Mouse (Mus musculus): ENCODE measurements around the gene Rap1gap2.

Gene Rap1gap2

DNA sequence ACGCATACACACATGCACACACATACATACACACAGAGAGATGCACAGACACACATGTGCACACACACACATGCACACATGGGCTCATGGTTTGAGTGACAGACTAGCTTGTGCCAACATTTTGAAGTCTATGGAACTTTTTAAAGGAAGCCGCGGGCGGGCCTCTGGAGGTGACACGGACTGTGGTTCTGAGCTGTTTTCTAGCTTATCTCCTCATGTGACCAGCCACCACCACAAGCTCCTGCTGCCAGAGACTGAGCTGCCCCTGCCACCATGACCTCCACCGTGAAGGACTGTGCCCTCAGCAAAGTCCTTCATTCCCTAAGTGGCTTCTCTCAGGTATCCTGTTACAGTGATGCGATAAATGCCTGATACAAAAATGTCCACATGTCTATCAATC lies 76.3 kb downstream of the Rap1gap2 start:
- no peak for DNase-seq

DNA sequence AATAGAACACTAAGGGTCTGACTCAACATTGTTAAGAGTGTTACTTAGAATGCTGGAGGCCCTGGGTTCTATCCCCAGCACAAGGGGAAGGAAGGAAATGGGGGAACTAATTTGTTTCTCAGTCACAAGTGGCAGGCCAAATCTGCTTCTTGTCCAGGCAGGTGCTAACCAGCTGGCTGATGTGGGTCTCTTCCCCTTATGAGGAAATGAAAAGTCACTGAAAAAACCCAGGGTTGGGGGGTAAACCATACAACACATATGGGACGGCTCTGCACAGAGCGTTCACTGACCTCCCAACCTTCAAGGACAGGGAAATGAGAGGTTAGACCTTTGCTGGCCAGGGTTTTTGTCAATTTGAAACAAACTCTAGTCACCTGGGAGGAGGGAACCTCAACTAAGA lies 77.7 kb downstream of the Rap1gap2 start:
- DNase-seq = no peak

DNA sequence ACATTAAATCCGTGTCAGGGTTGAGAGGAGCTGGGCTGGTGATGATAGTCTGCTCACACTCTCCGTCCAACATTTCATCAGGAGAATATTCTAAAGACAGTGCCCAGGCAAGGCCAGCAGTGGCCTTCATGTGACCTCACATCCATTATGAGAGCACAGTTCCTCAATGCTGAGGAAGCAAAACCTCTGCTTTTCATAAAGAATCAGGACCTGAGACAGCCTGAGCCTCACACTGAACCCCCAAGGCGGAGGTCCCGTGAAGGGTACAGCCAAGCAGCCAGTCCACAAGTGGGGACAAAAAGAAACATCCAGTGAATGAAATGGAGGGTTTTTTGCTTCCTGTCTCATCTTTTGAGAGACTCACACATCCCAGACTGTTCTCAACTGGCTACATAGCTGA lies 78.3 kb downstream of the Rap1gap2 start:
- no peak for DNase-seq

DNA sequence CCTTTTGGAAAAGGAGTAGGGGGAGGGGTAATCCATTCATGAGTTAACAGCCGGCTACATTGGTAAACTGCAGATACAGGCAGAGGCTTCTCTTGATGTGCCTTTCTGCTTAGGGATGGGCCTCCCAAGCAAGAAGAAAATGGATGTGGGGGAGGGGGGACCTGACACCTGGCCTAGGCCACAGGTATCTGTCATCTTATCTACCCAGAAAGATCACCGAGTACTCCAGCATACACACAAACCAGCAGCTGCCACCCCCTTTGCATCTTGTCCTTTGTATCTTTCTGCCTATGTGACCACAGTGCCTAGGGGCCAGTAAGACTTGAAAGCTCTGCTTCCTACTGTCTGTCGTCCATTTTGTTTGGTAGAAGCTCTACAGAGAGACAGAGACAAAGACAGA lies 79.0 kb downstream of the Rap1gap2 start:
- no peak for DNase-seq

DNA sequence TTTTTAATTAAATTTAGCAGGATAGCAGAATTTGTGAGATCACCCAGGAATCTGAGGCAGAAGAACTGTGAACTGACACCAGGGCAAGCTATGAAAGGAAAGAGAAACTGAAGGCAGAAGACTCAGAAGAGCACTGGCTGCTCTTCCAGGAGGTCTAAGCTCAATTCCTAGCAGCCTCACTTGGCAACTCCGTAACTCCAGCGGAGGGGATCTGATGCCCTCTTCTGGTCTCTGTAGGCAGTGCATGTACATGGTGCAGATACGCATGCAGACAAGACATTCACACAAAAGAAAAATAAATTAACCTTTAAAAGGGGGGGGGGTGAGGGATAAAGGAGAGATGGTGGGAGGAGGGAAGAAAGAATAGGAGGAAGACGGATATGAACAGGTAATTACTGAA lies 80.9 kb downstream of the Rap1gap2 start:
- DNase-seq = no peak

DNA sequence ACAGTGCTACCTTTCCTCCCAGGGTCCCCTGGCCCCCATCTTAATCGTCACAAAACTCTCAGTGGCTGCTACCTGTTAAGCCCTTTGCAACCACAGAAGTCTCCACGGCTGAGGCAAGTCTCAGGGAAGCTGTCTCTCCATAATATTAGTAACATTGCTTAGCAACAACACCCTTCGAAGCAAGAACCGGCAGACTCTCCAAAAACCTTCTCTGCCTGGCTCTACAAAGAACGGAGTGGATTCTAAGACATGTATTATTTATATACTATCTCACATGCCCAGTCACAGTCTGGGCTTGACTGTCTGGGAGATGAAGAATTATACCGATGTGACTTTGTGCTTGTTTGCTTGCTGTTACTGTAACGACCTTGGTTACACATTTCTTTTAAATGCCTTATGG lies 83.2 kb downstream of the Rap1gap2 start:
- DNase-seq = no peak

DNA sequence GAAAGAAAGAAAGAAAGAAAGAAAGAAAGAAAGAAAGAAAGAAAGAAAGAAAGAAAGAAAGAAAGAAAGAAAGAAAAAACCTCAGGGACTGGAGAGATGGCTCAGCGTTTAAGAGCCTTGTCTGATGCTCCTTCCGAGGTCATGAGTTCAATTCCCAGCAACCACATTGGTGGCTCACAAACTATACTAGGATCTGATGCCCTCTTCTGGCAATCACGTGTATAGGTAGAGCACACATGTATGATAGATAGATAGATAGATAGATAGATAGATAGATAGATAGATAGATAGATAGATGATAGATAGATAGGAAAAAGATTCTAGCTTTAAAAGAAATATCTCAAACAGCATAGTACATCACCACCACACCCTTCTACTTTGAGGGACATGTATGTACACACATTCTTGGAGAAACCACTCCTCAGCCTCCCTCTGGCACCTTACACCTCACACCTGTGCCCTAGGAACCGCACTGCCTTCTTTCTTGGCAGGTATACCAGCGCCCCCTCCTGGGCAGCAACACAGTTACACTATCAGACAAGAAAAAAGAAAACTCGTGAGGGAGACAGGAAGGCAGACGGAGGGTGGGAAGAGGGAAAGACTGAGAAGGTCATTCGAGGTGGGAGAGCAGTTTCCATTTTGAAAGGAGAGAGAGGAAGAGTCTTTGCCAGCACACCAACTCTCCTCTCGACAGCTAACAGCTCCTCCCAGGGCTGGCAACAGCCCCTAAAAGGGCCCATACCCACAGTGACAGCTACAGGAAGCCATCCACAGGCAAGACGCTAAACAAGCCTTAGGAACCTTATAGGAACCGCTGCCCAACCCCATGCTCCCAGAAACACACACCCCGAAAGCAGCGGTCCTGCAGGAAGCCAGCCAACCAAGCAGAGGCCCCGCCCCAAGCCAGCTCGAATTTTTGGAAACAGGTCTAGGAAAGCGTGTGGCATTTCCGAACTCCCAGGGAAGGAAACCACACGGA lies 84.2 kb downstream of the Rap1gap2 start:
- no peak for DNase-seq

DNA sequence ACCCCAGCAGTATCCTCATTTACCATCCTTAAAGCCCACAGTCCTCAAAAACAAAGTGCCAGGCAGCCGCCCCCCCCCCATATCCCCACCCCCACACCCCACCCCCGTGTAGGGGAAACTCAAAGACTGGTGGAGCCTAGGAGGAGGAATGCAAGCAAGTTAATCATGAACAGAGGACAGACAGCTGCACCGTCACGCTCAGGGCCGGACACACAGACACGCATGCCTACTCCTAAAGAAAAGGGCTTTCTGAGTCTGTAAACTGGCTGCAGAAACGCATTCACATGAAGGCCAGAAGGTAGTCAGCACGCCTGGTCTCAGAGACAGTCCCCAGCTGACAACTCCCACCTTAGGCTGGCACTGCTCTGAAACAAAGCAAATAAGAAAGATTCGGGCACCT lies 85.1 kb downstream of the Rap1gap2 start:
- DNase-seq = no peak

DNA sequence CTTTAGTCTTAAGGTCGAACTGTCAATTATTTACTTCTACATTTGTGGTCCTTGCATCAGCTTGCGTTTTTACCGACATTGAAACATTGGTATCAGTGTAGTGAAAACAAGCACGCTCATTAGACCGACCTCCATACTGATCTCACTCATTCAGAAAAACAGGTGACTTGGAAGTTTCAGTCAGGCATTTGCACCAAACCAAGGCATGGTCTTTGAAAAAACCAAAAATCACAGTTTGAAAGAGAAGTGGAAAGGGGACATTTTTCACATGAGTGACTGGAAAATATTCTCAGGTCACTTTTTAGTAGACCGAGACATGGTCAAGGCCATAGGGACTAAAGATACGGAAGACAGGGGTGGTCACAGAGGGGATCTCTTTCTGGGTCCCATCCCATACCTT lies 85.5 kb downstream of the Rap1gap2 start:
- no peak for DNase-seq

DNA sequence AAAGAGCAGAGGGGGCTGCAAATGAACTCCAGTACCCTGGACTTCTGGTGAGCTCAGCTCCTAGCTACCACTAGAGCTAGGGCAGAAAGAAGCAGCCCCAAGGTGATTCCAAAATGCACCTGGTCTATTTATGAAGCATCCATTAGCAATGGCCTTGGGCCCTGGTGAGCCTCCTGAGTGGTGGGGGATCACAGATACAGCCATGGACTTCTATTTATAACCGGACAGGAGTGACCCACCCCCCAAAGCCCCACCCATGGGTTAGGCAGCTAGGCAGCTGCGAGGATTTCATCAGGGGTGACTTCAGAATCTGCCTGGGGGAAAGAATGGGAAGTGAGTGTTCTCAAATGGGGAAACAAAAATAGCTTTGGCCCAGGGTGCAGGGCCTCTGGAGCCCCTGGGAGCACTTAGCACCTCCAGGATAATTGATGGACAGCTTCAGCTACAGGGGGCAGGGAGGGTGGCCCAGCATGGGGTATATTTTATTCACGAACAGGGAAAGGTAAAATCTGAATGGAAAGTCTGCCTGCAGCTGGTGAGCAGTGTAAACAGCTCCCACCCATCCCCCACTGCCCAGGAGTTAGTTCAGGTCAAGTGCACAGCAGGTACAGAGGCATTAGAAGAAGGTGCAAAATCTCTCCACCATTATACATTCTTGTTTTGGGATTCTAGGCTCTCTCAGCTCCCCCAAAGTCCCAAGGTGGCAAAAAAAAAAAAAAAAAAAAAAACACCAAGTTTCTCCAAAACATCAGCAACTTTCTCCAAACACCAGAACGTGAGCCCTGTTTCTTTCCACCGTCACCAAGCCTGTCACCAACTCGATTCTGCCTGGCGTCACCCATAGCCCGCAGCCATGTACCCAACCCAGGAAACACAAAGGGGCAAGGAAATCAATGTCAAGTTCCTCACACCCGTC lies 86.4 kb downstream of the Rap1gap2 start:
- DNase-seq = no peak

DNA sequence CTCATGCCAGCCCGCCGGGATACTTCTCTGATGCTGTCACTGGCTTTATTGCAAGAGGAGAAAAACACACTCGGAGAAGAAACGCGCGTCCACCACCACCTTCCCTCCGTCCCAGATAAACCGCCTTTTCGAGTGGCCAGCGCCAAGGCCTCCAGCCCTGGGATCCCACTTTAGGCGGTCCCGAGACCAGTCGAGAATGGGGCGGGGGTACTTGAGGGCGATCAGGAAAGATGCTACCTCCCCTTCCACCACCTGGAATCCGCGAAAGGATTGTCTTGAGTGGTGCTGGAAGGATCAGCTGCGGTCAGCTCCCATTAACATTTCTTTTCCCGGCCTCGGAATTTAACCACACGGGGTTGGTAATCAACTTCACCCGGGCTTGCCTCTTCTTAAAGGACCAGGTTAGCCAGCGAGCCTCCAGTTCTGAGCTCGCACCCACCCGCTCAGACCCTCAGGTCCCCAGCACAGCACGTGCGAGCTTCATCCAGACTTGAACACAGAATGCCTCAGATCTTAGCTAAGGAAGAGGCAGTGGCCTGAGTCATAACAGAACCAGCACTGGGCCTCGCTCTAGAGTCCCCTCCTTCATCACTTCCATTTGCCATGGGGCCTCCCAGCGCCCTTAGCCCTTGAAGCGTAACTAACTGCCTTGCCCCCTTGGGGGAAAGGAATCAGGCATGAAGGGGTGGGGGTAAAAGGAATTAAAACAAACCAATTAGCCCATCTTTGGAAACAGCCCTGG lies 87.3 kb downstream of the Rap1gap2 start:
- DNase-seq = no peak

DNA sequence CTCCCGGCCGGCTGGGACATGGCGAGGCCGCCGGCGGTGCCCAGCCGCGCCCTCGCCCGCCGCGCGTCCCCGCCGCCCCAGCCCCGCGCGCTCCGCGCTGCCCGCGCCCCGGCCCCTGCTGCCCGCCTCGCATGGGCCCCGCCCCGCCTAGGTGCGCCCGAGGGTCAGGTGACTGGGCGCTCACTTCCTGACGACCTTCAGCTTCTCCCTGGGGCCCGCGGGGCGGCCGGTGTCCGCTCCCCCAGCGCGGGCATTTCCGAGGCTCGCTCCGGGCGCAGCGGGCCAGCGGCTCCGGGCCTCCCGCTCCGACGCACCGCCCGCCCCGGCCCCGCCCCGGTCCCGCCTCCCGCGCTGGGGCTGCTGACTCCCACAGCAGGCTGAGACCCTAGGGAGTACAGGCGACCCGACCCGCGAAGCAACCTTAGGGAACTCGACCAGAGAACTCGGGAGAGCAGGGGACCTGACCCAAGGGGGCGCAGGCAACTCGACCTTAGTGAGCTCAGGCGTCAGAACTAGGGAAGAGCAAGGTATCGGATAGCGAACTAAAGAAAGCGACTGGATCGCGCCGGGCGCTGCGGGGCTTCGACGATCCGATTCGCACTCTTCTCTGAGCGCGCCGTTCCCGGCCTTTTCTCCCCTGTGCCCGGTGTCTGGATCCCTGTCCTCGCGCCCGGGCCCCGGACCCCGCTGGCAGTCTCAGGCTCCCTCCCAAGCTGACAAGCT lies 88.1 kb downstream of the Rap1gap2 start:
- DNase-seq = peak; percentile 22

DNA sequence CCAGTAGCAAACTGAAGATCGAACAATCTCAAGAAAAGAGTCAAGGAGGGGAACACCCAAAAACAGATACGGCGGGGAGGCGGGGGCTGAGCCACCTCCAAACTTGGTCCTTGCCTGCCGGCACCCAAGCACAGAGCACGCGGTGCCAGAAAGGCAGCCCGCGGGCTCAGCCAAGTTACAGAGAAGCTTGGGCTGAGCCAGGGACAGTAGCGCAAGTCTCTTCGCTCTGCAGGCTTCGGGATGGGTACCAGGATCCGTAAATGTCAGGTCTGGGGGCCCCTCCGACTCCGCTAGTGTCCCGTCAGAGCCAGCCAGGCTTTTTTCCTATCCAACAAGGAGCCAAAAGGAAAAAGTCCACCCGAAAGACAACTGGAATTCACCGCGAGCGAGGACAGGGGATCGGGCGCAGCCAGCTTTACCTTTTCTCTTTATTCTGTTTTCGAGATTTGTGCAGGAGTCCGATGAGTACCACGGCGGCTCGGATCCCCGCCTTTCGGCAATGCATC lies 88.7 kb downstream of the Rap1gap2 start:
- DNase-seq = no peak

DNA sequence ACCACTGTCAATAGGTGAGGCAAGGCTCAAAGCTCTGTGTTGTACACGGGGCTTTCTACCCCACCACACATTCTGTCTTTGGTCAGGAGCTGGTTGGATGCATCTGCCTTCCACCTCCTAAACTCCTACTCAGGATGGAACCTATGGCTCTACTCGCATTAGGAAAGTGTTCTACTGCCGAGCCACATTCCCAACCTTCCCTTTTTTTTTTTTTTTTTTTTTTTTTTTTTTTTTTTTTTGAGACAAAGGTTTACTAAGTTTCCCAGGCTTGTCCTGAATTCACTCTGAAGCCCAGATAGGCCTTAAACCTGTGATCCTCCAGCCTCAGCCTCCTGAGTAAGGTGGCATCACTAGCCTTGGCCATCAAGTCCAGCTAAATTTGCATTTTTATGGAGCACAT lies 90.5 kb downstream of the Rap1gap2 start:
- DNase-seq = no peak

DNA sequence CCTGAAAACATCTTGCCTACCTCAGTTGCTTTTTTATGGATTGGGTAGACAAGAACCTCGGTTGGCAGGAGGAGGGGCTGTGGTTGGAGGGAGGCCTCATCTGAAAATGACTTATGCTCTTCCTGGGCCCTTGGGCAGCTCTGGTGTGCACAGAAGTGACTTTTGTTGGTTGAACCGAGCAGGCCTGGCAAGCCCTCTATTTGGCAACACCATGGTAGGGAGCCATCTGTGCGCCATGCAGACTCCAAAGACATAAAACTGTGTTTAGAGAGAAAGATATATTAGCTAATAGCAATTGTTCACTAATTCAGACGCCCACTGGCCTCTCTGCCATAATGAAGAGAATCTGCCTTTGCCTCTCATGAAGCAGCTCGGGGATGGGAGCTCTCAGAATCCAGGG lies 94.6 kb downstream of the Rap1gap2 start:
- peak; percentile 84 for DNase-seq

DNA sequence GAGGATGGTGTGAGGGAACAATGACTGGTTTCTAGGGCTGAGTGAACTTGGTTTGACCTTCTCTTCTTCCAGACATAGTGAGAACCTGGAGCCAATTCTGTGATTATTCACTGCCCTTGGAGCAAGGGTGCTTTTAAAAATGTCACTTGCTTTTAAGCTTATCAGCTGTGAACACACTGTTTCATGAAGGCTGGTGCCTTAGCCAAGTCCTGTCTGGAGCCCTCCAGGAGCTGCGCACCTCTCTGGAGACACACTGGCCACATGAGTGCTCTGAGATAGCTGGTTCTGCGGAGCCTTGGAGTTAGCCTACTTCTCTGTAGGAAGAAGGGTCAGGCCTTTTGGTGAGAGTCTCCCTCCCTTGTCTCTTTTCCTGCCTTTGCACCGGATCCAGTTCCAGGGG lies 95.7 kb downstream of the Rap1gap2 start:
- DNase-seq = no peak

DNA sequence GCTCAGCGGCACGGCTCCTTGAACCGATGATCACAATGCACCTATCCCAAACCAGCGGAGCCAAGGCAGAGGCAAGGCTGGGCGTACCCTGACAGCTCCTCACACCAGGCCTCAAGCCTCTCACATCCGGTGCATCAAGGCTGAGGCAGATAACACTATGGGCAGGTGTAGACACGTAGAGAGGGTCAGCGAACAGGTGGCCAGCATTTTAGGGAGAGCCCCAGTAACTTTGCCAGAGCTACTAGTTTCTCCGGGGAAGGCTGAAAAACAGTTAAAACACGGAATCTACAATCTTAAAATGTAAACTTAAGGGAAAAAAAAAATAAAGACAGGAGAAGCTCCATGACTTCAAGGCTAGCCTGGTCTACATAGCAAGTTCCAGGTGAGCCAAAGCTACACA lies 98.1 kb downstream of the Rap1gap2 start:
- DNase-seq = no peak

DNA sequence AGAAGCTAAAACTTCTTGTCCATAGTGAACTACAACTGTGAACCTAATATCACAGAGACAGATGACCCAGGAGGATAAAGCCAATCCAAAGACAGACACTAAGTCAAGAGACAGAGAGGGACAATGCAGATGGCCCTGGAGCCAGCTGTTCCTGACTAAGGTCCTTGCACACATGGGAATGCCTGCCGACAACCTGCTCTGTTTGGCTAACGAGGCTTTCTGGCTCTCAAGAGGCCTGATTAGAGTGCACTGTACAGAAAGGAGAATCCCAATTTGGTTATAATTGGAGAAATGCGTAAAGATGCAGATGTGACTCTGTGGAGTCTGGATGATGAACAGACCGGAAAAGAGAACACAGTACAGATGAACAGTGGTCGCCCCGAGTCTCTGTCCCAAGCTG lies 104.4 kb downstream of the Rap1gap2 start:
- no peak for DNase-seq

DNA sequence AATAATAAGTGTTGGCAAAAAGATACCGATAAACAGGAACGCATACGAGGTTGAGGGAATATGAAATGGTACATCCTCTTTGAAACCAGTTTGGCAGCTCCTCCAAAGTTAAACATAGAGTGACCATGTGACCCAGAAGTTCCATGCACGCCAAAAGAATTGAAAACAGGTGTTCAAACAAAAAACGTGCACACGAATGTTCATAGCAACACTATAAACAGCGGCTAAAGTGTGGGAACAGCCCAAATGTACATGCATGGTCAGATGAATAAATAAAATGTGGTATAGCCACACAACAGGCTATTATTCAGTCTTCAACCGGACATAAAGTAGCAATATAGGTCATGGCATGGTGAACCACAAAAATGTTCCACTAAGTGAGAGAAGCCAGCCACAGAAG lies 108.2 kb downstream of the Rap1gap2 start:
- DNase-seq = no peak

DNA sequence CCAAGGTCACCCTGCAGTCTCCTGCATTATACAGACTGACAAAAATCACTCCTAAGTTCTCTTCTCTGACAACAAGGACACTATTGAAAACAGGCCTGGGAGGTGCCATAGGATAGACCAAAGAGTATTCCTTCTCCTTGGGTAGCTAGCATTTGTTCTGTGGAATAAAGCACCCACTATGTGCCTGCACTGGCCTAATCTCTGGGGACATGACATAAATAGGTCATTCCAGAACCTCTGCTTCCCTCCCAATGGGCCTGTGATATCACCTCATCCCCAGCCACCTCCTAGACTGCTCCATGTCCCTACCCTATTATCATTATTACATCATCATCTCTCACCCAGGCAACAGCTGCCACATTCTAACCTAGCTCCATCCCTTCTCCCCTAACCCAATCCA lies 108.7 kb downstream of the Rap1gap2 start:
- no peak for DNase-seq

DNA sequence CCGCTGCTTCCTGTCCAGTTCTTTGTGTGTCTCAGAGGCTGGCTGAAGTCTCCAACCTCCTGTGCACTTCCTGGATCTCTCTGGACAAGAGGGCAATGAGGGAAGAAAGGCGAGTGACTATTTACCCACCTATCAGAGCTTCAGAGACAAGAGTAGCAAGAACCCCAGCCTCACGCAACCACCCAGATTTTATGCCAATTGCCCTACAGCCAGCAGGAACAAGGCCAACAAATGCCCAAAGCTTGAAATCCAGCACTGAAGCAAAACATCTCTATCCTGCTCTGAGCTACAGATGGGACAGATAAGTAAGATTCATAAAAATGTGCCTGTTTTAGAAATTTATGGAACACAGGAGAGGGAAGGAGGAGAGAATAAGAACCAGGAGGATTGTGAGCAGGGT lies 109.7 kb downstream of the Rap1gap2 start:
- no peak for DNase-seq

DNA sequence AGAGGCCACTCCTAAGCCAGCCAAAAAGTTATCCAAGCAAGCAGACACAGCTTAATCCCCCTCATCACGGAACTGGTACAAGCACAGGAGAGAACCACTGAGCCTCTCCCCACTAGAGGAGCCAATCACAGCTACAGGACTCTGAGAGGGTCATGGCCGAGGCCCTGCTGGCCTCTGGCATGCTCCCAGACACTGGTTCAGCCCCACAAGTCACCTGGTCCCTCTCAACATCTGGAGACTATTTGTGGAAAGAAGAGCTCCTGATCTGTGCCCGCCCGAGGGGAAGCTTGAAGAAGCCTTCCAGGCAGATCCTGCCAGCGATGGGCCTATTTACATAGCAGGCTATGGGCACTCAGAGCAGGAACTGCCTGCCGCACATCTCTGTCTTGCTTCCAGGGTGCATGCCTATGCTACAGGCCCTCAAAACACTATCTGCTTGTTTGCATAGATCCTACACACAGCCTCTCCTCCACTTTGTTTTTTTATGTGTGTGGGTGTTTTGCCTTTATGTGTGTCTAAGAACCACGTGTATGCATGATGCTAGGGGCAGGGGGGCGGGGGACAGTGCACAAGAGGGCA lies 111.1 kb downstream of the Rap1gap2 start:
- no peak for DNase-seq

Data from layer of hippocampus, adult 9-11 months (tissue).